Mouse (Mus musculus) WW6 (cell line): ENCODE data around the gene Clip1.
A peak's percentile ranks its signal among the peaks of the same experiment; 100 is the strongest.

Experiments used
- DNase-seq: peaks from one replicate; pipeline ENCODE4 v3.0.0-alpha.2; 2013; ENCODE audit warnings: low read depth, low spot score

Gene Clip1

DNA sequence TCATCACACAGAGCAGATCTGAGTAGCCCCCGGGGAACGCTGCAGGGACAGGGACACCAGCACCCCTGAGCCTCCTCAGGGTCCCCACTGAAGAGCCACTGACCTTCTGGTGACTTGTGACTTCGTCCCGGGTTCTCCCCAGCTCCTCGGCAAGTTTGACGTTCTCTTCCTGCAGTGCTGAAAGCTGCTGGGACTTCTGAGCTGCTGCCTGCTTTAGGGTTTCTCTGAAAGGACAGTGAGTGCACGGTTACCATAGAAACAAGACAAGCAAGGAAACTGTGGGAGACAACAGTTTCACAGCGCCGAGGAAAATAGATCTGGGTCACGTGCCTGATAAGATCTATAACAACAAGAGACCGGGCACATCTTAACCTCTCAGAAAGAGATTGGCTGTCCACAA lies 80.9 kb downstream of the Clip1 start:
- no peak for DNase-seq

DNA sequence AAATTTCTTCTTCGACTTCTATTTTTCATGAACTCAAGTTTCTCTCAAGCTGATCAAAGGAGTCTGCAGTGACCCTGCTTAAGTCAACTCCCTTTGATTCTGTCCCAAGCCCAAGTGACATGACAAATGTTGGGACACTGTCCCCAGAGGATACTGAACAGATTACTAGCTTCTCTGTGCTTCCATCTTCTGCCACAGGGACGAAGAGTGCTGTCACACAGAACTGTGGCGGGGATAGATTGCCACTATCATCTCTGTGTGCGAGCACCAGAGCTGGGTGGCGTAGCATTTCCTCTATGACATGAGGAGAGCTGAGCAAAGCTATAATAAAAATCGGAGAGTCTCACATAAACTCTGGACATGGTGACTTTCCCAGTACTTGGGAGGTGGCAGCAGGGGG lies 82.2 kb downstream of the Clip1 start:
- DNase-seq: no peak

DNA sequence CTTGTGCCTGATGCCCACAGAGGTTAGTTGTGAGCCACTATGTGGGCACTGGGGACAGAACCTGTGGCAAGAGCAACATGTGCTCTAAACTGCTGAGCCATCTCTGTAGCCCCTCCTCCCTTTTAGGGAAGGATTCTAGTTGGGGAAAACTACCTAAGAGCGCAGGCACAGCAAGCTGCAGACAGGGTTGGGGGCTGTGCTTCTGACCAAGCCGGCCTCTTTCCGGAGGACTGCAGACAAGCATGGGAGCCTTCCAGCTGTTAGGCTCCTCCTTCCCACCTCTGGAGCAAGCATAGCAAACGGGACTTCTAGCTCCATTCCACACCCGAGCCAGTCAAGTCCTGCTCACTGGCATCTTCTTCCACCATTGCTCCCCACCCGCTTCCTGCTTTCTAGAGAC lies 85.1 kb downstream of the Clip1 start:
- DNase-seq: no peak

DNA sequence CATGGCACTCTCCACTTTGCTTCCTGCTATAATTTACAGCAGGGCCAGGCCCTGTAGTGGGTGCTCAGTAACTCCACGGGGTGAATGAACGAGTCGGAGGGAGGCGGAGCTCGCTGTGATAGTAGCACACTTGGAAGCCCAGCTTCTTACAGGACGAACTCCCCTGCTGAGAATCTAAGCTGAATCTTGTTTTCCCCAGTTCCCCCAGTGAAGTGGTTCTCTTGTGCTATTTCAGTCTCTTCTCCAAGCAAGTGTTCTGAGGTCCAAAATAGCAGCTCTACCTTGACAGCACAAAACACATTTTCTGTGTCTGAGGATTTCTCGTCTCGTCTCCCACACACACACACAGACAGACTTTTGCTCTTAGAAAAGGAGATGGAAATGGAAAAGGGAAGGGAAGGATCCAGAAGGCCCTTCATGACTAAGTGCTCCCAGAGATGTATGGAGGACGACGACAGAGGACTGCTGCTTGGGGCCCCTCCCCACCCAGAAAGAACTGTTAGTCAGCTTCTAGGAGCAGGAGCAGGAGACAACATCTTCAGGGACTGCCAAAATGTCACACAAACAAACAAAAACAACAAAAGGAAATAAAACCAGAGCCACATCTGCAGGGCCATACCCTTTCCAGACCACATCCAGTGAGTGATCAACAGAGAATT lies 90.7 kb downstream of the Clip1 start:
- no peak for DNase-seq

DNA sequence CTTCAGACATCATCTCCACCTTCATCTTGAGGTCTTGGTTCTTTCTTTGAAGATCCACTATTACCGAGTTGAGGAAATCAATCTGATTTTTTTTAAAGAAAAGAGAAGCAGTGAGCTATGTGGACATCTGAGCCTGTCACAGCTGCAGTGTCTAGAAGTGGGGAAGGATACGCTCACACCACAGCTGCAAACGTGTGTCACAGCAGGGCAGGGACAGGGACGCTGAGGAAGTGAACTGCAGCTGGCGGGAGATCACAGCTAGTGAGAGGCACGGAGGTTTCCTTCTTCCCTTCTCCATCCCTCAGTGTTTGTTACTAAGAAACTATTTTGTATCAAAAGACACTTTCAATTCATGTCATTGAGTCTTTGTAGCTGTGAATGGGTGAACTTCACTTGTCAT lies 104.4 kb downstream of the Clip1 start:
- DNase-seq: no peak

DNA sequence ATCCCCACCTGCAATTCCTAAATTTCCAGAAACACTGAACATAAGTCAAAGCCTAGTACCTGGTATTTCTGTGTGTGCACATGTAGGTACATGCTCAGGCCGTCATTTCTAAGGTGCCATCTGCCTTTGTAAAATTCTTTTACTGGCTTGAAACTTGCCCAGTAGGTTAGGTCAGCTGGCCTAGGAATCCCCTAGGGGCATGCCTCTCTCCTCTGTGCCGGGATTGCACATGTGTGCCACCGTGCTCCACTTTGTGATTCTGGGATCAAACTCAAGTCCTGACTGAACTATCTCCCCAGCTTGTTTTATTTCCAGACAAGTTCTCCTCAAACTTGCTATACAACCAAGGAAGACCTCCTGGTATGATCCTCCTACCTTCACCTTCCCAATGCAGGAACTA lies 107.7 kb downstream of the Clip1 start:
- DNase-seq: no peak

DNA sequence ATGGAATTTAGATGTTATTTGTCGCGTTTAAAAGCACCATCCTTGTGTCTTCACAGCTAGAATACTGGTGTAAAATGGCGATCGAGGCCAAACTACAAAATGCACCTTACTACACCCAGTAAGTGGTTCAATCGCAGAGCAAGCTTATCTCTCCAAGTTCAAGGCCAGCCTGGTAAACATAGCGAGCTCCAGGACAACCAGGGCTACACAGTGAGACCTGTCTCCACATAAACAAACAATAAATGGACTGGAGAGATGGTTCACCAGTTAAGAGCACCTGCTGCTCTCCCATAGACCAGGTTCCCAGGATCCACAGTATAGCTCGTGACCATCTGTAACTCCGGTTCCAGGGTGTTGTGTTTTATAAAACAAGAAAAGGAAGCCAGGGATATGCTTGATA lies 111.1 kb downstream of the Clip1 start:
- DNase-seq: no peak

DNA sequence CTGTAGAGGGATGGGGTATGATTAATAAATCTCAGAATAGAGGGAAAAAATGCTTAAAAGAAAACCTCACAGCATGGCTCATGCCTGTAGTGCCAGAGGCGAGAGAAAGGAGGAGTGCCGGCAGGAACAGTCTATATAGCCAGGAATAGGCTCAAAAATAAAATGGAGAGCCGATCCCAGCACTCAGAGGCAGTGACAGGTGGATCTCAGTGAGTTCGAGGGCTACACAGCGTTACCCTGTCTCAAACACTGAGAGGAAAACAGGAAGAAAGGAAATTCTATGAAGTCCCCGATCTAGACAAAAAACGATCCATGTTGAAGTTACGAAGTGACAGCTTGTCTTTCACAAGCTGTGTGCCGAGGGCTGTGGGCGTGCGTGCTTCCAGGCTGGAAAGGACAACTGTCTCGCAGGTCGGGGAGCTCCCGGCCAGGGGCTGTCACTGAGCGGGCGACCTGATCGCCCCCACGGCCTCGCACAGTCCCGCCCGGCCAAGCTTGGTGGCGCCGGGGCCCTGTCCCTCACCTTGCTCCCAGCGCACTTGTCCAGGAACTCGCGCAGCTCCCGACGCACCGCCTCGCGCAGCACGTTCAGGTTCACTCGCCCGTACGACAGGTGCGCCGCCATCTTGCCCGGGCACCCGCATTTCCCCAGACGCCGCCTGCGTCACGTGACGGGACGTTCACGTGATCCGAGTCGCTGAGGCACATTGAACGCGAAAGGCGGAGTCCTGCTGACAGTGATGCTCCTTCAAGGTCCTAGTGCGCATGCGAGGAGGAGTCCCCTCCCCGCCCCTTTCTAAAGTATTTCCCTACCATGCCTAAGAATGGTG lies 111.8 kb downstream of the Clip1 start, which contains the start of gene Vps33a:
Gene Vps33a (minus strand): TSS at position 682 of the 830 bp plus-strand sequence.
- DNase-seq: peak; percentile 98

DNA sequence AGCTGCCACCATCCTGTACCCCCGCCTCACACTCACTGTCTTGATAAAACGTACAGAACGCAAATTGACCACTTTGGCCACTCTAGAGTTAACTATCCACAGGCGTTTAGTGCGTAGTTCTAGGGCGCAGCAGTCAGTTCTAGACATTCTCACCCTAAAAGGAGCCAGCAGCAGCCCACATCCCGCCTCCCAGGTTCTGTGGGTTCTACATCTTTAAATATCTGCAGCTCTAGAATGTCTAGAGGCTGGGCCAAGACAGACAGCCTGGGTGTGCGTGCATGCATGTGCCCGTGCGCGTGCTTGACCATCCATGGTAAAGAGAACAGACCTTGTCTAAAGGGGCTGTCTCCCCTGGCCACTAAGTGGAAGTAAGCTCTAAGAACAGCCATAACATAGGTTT lies 123.3 kb downstream of the Clip1 start:
- DNase-seq: no peak

DNA sequence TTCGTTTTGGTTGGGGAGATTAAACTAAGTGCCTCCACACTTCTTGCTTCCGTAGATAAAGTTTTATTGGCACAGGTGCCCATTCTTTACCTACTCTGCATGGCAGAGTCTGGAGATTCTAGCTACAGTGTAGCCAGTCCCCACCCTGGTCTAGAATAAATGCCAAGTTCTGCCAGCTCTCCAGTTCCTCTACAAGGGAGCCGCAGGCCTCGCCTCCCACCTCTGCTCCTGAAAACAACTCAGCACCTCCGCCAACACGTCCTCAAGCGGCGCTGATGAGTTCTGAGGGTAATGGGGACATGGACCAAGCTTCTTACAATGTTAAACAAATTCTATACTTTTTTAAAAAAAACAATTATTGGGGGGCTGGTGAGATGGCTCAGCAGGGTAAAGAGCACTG lies 124.8 kb downstream of the Clip1 start:
- no peak for DNase-seq

DNA sequence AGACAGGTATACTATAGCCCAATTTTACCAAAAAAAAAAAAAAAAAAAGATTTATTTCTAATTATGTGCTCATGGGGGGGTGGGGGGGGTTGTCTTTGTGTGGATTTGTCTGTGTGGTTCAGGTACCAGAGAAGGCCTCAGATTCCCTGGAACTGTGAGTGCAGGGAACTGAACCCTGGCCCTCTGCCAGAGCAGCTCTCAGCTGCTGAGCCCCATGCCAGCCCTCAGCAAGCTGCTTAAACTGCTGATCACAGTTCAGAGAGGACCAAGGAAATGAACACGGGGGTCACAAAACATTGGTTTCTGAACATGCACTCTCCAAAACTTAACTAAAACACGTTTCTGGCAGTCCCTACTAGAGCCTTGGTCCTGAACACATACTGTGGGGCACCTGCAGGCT lies 128.0 kb downstream of the Clip1 start:
- no peak for DNase-seq

DNA sequence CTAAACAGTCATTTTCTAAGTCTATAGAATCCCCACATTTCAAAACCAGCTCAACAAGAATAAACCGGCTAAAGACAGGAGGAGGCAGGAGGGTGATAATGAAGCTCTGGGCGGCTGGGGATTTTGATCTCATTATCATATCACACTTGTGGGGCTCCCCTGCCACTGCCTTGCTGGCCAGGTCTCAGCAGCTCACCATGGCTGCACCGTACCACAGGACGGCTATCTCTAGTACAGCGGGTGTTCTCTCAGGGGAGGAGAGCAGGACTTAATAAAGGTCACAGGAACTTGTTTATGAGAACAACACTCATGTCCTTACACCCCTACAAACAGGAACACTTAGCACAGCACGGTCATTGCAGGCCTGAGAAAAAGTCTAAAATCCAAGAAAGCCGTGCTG lies 128.7 kb downstream of the Clip1 start:
- no peak for DNase-seq

DNA sequence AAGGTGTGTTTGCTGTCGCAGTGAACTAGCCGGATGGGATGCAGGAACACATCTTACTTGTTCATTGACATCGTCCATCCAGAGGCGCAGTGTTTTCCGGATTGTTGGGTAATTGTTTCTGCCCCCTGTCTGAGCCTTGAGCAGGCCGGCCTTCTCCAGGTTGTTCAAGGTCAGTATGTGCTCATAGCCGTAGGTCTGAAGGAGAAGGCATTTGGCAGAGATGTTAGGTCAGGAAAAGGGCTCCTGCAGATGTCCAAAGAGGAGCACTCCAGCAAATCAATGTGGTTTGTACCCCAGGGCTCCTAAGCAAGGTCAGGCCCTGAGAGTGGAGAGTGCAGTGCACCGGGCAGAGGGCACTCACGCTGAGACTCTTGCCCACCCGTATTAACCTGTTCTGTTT lies 150.6 kb downstream of the Clip1 start:
- DNase-seq: no peak

DNA sequence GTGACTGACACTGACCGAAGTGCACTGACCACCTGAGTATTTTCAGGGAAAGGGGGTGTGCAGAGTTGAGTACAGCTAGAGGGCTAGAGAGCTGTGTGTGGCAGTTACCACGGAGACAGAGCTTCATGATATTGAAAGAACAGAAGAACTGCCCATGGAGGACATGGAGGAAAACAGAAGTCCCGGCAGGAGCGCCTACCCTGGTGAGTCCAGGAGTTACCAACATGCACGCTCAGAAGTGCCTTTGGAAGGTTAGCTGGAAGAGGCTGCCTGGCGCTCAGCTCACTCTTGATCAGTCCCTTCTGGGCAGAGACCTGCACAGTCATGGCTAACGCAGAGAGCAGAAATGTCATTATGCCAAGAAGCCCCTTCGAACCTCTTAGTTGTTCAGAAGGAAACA lies 154.4 kb downstream of the Clip1 start:
- no peak for DNase-seq

DNA sequence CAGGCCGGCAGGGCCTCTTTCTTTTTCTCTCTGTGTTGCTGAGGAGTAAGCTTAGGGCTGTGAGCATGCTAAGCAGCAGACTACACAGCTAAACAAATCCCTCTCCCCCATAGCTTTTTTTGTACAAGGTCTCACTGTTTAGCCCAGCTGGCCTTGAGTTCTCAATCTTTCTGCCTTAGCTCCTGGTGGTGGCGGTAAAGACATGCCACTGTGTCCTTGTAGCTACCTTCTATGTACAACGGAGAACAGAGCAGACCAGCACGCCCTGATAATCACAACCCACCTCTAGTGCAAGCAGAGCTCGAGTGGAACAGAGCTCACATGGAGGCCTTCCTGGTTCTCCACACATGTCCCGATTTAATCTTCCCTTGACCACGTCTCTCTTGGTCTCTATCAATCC lies 155.8 kb downstream of the Clip1 start:
- no peak for DNase-seq
